Mouse (Mus musculus) brown adipose tissue, adult 24 weeks (tissue): Measurements from ENCODE around the gene Tatdn2. TPM values are rescaled to one million over a fixed set of nuclear protein-coding genes. Genes with fewer than 3 reads are reported as not detected.
"Not testable (repeated sequence)": the region's sequence is repeated elsewhere in the genome, so short reads cannot be mapped to it uniquely, and the experiment has no call there.

Source experiments
- H3K27ac ChIP-seq: fragments of 200-500 bp; replicated peaks from 2 replicates; pipeline ENCODE4 v1.5.1; 2012; ENCODE audit warnings: low read depth, mild to moderate bottlenecking, low read length
- H3K4me1 ChIP-seq: fragments of 200-500 bp; 2 replicates; pipeline ENCODE4 v1.6.1; 2012; ENCODE audit warnings: low read length, mixed read lengths; ENCODE audit not compliant: control insufficient read depth, insufficient read depth, insufficient read length
- H3K4me3 ChIP-seq: fragments of 200-500 bp; 2 replicates; pipeline ENCODE4 v1.5.1; 2012; ENCODE audit warnings: low read depth, mild to moderate bottlenecking, low read length, moderate library complexity; ENCODE audit not compliant: insufficient read depth
- polyA plus RNA-seq: library from polyadenylated mRNA; stranded (reverse); fragments of >200 nt; gene quantifications from 2 replicates; pipeline ENCODE4 v1.2.4, GENCODE M21; 2012; ENCODE audit not compliant: missing spikeins, insufficient read depth, insufficient read length

Gene Tatdn2
- polyA plus RNA-seq, 1 experiment, result 18.0 TPM

DNA sequence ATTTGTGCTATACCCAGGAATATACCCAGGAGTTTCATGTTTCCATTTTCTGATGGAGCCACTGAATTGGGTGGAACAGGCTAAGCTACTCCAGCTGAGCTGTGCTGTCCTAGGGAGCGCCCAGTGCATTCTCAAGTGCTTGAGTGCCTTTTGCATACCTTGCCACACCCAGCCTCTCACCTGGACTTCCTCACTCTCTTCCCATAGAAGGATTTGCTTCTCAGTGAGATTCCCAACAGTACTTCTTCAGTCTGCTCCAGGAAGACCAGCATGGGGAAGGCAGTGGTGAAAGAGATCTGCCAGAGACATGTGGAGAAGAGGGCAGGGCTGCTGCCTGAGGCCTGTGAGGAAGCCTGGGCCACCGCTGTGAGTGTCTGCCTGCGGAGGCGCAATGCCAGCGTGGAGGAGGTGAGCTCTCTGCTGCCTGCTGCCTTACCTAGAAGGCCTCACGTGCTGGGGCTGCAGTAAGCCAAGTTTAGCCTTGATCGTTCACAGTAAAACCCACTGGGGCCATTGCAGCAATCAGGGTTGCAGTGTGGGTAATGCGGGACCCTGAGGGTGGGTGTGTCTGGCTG, 10.2 kb upstream of the Tatdn2 start:
- Histone ChIP-seq H3K4me3 (no peak overlapping the region), H3K27ac (no peak overlapping the region; the same call in 1 of the 2 replicates), H3K4me1 (peaks cover 14% of the 10 kb centered on the region)

DNA sequence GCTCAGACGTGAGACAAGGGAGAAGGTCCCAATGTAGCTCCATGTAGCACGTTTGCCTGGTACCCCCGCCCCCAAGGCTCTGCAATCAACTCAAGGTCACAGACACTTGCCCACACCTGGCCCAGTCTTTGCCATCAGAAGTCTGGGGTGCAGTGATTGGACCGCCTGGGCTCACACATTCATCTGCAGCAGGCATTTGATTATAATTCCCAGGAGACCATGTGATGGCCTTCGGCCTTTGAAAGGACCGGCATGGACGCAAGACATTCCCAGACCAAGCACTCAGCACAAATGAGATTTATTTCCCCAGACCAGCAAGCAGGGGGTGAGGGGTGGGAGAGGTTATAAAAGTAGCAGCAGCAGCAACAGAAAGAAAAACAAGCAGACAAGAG, 6.8 kb upstream of the Tatdn2 start:
- Histone ChIP-seq H3K27ac (peak overlapping the region; percentile 97), H3K4me1 (peaks cover 14% of the 10 kb centered on the region), H3K4me3 (no peak overlapping the region)

DNA sequence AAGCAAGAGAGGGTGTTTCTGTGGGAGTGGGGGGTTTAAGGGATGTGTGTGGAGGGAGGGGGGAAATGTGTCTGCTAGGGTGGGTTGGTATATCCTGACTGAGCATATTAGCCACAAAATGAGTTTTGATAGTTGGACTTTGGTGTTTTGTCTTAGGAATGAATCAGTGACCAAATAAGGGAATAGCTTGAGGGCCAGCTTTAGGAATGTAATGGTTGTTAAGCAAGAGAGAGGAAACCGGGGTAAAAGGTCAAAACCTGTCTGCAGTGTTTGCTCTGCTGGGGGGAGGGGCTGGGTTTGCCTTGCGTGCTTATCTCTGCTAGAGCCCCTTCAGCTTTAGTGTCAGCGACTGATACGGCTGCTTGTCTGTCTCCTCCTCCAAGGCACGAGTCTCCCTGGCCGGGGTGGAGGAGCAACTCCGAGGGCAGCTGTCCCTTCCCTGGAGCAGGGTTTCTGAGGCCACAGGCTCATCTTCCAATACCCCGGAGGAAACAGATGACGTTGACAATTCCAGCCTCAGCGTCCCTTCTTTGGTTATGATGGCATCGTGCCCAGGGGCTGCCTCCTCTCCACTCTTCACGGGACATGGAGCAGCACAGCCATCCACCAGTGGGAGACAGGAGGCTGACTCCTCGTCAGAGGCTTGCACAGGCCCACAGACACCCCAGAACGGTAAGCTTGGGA, 6.3 kb upstream of the Tatdn2 start:
- H3K4me1 ChIP-seq, result peaks cover 14% of the 10 kb centered on the region
- peak overlapping the region; percentile 39 for H3K4me3 ChIP-seq
- H3K27ac ChIP-seq, result peak overlapping the region; percentile 97

DNA sequence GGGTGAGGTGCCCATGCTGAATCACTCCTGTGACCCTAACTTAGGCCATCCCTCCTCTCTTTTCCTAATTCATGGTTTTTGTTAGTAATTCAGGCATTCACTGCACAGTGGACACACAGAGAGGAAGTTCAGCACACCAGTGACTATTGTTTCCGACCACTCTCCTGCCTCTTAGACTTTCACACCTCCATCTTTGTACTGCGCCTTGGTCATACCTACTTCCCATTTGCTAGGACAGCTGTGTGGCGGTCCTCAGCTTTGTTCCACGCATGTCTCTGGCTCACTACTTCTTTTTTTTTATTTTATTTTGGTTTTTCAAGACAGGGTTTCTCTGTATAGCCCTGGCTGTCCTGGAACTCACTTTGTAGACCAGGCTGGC, 5.8 kb upstream of the Tatdn2 start:
- Histone ChIP-seq H3K4me3 (peak overlapping the region; percentile 39), H3K27ac (peak overlapping the region; percentile 97)

DNA sequence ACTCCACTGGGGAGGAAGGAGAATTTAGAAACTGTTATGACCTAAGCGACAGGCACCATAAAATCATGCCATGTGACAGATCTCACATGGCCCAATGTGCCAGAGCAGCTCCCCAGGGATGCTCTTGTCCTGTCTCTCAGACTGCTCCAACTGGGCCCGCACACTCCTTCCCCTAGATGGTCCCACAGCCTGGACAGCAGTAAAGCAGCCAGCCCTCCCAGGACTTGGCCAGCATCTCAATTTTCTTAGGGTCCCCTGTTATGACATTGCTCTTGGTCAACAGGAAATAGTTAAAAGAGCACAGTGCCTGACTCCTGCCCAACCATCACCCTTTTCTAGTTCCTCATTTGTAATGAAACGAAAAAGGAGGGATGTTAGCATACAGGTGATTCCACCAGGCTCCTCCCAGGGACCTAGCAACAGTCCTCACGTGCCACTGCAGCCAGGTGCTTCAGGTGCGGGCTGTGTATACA, 4.2 kb upstream of the Tatdn2 start:
- peaks cover 19% of the 10 kb centered on the region for H3K4me1 ChIP-seq
- H3K27ac ChIP-seq, result peak overlapping the region; percentile 82
- no peak overlapping the region for H3K4me3 ChIP-seq

More for the DNA sequence above, 5.8 kb upstream of the Tatdn2 start:
- H3K4me1 ChIP-seq, result peaks cover 17% of the 10 kb centered on the region

DNA sequence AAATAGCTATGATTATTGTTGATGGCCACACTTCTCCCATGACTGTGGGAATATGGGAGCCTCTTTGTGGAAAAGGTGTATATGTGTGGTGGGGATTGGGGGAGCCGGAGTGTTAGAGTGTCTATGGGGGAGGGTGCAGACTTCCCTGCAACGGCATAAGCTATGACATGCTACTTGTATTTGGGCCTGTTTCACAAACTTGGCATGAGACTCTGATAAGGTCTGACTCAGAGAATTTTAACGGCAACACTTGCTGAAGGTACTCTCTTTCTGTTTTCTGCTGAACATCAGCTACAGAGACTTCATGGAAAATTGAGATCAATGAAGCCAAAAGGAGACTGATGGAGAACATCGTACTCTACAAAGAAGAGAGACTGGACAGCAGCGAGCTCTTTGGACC, 3.5 kb upstream of the Tatdn2 start:
- Histone ChIP-seq H3K4me1 (peaks cover 19% of the 10 kb centered on the region), H3K4me3 (no peak overlapping the region), H3K27ac (peak overlapping the region; percentile 21)

DNA sequence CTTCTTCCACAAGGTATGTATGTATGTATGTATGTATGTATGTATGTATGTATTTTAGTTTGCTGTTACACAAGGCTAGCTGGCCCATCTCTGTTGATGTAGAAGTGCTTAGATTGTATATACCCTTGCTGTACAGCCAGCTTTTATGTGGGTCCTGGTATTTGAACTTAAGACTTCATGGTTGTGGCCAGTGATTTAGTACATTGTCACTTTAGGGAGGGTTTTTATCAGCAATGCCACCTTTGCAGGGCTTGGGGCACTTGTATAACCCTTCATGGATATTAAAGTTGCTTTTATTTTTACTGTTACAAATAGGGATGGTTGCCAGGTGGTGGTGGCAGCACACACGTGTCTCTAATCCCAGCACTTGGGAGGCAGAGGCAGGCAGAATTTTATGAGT, 1.6 kb upstream of the Tatdn2 start:
- no peak overlapping the region for H3K4me3 ChIP-seq
- H3K4me1 ChIP-seq, result peaks cover 15% of the 10 kb centered on the region
- peak overlapping the region; percentile 99 for H3K27ac ChIP-seq

DNA sequence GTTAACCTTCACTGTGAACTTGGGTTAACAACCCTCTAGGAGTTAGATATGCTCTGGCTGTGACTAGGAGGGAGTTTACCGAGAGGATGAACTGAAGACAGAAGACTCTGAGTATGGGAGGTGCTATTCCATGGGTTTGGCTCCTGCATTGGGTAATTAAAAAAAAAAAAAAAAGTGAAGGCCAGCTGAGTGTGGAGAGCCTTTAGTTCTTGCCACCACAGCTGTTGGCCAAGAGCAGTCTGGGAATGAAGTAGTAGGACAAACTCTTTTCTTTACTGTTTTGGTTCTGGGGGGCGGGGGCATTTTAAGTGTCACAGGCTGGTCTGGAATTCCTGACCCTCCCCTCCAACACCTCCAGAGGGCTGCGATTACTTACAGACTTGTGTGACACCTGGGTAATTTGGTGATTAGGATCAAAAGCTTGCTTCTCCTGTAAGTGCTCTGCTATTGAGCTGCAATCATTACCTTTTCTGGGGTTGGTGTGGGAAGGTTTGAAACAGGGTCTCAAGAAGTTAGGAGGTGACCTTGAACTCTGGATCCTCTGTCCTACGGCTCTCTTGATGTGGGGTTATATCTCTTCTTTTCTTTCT, 989 bp upstream of the Tatdn2 start:
- H3K4me1 ChIP-seq, result peaks cover 11% of the 10 kb centered on the region
- peak overlapping the region; percentile 51; the same call in 1 of the 2 replicates for H3K4me3 ChIP-seq
- H3K27ac ChIP-seq, result peak overlapping the region; percentile 99

DNA sequence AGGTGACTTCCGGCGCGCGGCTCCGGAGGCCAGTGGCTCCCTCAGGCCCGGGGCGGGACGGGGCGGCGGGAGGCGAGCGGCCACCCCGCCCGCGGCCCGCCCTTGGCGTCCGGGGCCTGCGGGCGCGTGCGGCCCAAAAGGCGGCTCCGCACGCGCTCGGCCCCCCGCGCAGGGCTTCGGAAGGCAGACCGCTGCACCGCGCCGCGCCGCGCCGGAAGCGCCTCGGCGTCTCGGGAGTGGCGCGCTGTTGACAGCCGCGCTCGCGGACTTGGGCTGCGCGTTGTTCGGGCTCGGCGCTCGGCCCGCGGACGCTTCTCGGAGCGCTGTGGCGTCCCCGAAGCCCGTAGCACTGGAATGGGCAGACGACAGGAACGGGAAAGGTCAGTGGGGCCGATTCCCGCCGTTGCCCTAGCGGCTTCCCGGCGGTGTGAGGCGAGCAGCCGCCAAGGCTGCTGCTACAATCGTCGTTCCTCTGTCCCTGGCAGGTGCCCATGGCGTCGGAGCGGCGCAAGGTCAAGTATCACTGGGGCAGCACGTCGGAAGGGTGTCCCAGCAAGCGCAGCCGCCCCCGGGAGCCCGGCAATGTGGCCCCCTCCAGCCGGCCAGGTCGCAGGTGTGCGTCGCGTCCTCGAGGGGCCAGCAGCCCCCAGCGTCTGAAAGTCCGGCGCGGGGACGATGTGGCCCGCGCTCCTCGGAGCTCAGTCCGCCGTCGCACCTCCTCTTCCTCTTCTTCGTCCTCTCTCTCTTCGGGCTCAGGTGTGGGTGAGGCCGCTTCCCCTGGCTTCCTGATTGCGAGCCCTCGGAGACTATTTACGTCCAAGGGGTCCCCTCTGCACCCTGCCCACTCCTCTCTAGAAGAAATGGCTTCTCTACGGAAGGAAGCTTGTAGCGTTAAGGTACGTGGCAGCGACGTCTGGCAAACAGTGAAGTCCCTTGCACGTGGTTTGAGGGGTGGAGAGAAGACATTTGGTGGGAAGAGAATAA, 664 bp downstream of the Tatdn2 start:
- peak overlapping the region; percentile 88 for H3K27ac ChIP-seq
- peaks cover 7% of the 10 kb centered on the region for H3K4me1 ChIP-seq
- H3K4me3 ChIP-seq, result peak overlapping the region; percentile 68

DNA sequence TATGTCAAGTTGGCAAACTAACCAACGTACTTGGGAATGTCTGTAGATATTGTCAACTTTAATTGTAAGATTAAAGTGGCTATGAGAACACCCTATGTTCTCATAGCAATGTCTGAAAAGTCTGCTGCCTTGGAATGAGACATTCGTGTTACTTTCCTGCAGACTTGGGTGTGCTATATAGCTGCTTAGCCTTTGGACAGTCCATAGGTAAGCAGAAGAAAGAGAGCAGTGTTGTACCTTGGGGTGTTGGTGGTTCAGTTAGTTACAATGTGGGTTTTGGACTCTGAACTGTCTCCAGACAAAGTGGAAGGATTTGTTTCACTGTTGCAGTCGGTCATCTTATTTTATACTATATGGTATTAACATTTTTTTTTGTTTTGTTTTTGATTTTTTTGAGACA, 15.9 kb downstream of the Tatdn2 start:
- Histone ChIP-seq H3K4me3 (no peak overlapping the region), H3K4me1 (no peaks in the 10 kb centered on the region)

DNA sequence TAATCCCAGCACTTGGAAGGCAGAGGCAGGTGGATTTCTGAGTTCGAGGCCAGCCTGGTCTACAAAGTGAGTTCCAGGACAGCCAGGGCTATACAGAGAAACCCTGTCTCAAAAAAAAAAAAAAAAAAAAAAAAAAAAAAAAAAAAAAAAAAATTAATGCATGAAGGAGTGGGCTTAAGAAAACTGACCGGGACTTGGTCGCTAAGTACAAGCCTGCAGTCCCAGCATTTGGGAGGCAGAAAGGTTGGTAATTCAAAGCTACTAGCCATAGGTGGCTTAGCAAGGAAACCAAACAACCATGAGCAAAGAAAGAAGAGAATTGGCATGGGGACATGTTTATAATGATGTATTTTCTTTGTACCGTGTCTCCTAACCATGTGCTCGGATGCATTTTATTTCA, 16.5 kb downstream of the Tatdn2 start:
- H3K27ac ChIP-seq, H3K4me1 ChIP-seq, H3K4me3 ChIP-seq: not testable (repeated sequence)

More for the DNA sequence above, 15.9 kb downstream of the Tatdn2 start:
- H3K27ac ChIP-seq, result no peak overlapping the region

DNA sequence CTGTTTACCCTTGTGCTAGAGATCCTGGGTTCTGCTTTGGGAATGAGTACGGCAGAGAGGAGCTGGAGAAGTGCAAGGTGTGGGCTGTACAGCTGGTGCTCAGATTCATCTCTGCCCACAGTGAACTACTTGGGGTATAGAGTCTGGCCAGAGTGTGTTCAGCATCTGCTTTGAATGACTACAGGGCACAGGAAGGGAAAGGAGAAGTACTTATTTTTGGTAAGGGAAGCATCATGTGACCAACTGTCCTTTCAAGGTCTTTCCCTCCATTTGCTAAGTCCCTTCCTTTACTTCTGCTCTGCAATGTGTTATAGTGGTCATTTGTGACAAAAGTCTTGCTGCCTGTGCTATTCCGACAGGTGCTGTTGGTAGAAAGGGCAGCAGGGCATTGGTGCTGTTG, 17.4 kb downstream of the Tatdn2 start:
- peak overlapping the region; percentile 19; the same call in 1 of the 2 replicates for H3K27ac ChIP-seq
- no peaks in the 10 kb centered on the region for H3K4me1 ChIP-seq
- H3K4me3 ChIP-seq, result no peak overlapping the region

DNA sequence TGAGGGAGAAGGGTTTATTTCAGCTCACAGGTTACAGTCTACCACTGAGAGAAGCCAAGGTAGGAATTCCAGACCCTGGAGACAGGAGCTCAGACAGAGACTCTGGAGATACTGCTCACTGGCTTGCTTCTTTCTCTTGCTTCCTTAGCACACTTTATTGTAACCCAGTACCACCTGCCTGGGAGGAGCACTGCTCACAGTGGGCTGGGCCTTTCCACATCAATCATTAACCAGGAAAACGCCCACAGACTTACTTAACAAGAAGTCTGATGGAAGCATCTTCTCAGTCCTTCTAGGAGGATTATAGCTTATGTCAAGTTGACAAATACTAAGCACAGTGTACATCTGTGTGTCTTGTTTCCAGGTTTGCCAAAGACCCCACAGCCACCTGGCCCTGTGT, 17.9 kb downstream of the Tatdn2 start:
- Histone ChIP-seq H3K4me1 (no peaks in the 10 kb centered on the region), H3K27ac (no peak overlapping the region), H3K4me3 (no peak overlapping the region)

DNA sequence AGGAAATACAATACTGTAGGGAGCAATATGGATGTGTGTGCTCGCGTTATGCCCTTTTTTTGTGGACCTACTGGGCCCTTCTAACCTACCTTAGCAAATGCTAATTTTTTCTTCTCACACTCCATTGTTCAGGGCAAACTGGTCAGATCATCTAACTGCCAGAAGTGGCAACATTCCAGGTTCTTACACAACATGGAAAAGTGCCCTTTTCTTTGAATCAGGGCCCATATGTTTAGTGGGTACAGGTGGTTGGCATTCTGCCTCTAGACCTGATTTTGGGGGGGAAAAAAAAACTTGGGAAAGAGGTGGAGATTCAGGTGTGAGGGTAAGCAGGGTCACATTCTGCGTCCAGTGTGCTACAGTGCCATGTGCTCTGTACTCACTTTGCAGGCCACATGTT, 20.7 kb downstream of the Tatdn2 start:
- H3K4me3 ChIP-seq, result no peak overlapping the region
- no peaks in the 10 kb centered on the region for H3K4me1 ChIP-seq
- H3K27ac ChIP-seq, result no peak overlapping the region

DNA sequence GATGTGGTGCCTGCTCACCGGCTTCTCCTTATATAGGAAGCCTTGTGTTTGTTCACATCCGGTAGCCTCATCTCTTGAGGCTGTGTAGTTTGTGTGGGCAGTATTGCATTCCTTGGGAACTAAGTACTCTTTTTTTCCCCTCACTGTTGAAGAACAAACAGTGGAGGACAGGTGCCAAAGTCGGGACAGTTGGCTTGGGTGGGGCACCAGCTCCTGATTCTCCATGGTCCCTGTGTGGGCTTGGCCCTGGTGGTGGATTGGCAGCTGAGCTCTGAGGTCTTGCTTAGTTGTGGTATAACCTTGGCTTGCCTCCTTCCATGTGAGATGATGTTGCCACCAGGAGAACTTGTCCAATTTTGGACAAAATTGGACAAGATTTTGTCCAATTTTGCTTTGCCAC, 23.0 kb downstream of the Tatdn2 start, which contains the start of gene Ghrl:
TSS of gene Ghrl (minus strand) at position 3 of the 400 bp plus-strand sequence.
- no peak within 1 kb of the TSS for H3K4me3 ChIP-seq
- H3K4me1 ChIP-seq, result no peaks in the 10 kb centered on the region
- H3K27ac ChIP-seq, result no peak within 1 kb of the TSS
